Mouse (Mus musculus) splenic B cell, adult 2 months (primary cell): Measurements from ENCODE around the gene Gpatch1.
"Not testable (repeated sequence)": the region's sequence is repeated elsewhere in the genome, so short reads cannot be mapped to it uniquely, and the experiment has no call there.

Experiments
- DNase-seq: peaks from one replicate; pipeline ENCODE4 v3.0.0-alpha.2; 2011; ENCODE audit warnings: low read depth, low spot score
- H3K27me3 ChIP-seq: 2 replicates; pipeline ENCODE4 v1.6.1; 2012; ENCODE audit warnings: mild to moderate bottlenecking, low read length, moderate library complexity, mixed read lengths; ENCODE audit not compliant: control insufficient read depth, poor library complexity, insufficient read depth, severe bottlenecking
- H3K36me3 ChIP-seq: 2 replicates; pipeline ENCODE4 v1.6.1; 2012; ENCODE audit warnings: mild to moderate bottlenecking, low read length, moderate library complexity, mixed read lengths; ENCODE audit not compliant: control insufficient read depth, poor library complexity, insufficient read depth, severe bottlenecking

The Gpatch1 gene

GRCm38 (mm10) chr7:35340196-35340595 lies 22.0 kb upstream of the Gpatch1 start:
- H3K36me3 ChIP-seq, result no peaks in the 10 kb centered on the region
- no peak for DNase-seq
- no peaks in the 10 kb centered on the region for H3K27me3 ChIP-seq

GRCm38 (mm10) chr7:35334527-35335452 lies 16.6 kb upstream of the Gpatch1 start:
- DNase-seq, result peak; percentile 84
- Histone ChIP-seq H3K27me3 (no peaks in the 10 kb centered on the region), H3K36me3 (no peaks in the 10 kb centered on the region)

DNA sequence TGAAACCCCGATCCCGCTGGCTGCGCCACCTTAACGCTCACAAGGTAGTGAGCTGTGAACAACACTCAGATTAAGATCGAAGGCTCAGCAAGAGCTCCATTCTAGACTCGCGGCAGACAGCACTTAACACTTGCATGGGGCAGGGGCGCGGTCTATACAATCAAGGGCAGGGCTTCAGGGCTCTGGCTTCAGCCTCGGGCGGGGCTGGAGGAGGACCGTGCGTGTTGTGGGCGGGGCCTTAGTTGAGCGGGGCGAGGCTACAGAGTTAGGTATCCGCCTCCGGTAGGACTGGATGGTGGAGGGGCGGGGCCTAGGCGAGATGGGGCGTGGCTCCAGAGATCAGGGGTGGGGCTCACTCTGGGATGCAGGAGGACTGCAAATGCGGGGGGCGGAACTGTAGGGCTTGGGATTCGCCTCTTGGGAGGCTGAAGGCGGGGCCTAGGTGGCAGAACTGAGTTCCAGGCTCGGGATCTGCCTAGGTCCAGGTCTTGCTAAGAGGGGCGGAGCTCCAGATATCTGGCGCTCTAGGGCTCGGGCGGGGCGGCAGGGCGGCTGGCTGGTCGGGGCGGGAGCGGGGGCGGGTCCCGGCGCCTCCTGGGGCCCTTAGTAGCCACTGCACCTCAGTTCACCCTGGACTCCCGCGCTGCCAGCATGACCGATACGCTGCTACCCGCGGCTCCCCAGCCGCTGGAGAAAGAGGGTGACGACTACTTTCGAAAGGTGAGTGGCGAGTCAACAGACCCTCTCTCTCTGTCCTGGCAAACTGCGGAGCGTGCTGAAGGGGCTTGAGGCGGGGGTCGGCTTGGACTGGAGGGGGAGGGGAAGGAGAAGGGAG lies 15.7 kb upstream of the Gpatch1 start, which contains the start of gene Rhpn2:
TSS of gene Rhpn2 (plus strand) at position 479 of the 835 bp plus-strand sequence.
- H3K36me3 ChIP-seq, result no peaks in the 10 kb centered on the region
- DNase-seq, result peak; percentile 97
- H3K27me3 ChIP-seq, result no peaks in the 10 kb centered on the region

GRCm38 (mm10) chr7:35333231-35333651 lies 15.0 kb upstream of the Gpatch1 start:
- DNase-seq, result peak; percentile 41
- Histone ChIP-seq H3K36me3 (no peaks in the 10 kb centered on the region), H3K27me3 (no peaks in the 10 kb centered on the region)

DNA sequence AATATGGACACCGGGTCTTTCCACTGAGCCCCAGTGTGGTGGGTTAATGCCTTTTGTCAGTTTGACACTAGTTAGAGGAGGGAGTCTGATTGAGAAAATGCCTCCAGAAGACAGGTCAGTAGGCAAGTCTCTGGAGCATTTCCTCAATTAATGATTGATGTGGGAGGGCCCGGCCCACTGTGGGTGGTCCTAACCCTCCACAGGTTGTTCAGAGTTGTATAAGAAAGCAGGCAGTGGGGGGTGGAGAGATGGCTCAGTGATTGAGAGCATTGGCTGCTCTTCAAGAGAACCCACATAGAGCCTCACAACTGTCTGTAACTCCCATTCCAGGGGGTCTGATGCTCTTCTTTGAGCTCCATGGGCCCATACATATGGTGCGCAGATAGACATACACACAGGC lies 13.3 kb upstream of the Gpatch1 start:
- Histone ChIP-seq H3K27me3 (no peaks in the 10 kb centered on the region), H3K36me3 (no peaks in the 10 kb centered on the region)
- DNase-seq, result no peak

GRCm38 (mm10) chr7:35322732-35323420 lies 4.6 kb upstream of the Gpatch1 start:
- Histone ChIP-seq H3K27me3 (no peaks in the 10 kb centered on the region), H3K36me3 (no peaks in the 10 kb centered on the region)
- no peak for DNase-seq

DNA sequence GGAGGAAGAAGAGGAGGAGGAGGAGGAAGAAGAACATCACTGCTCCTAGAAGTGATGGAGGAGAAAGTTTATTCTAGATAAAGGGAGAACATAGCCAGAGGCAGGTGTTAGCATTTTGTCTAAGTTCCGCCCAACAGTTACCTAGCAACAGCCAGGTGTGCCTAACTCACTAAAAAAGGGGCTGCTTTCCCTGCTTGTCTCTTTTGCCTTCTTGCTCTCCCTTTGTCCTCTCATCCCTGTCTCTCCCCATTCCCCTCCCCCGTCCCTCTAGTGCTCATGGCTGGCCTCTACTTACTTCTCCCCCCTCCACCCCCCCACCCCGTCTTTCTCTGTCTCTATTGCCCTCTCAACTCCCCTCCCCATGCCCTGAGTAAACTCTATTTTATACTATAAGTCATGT lies 3.9 kb upstream of the Gpatch1 start:
- no peaks in the 10 kb centered on the region for H3K27me3 ChIP-seq
- no peaks in the 10 kb centered on the region for H3K36me3 ChIP-seq
- DNase-seq, result no peak

DNA sequence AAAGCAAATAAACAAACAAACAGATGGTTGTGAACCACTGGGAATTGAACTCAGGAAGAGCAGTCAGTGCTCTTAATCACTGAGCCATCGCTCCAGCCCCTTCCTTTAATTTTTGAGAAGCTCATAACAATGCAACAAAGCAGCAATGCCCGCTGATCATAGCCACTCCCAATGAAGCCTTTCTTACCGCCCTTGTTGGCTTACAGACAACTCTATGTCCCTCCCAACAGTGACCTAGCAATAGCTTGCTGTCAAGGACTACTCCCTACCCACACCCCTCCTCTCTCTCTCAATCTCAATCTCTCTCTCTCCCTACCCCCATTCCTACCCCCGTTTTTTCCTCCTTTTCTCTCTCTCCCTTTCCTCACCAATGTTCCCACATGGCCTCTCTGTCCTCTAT lies 1.5 kb upstream of the Gpatch1 start:
- DNase-seq, result no peak
- Histone ChIP-seq H3K36me3 (no peaks in the 10 kb centered on the region), H3K27me3 (no peaks in the 10 kb centered on the region)

DNA sequence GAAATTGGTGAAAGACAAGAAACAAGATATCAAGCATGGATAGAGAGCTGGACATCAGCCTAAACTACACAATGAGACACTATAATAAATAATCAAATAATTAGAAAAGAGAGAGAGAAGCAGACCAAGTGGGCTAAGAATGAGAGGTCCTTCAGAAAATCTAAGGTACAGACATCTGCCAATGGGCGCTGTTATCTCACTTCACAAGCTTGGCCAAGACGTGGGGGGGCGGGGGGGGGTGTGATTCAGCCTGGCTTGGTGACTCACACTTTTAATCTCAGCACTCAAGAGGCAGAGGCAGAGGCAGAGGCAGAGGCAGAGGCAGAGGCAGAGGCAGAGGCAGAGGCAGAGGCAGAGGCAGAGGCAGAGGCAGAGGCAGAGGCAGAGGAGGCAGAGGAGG lies 981 bp upstream of the Gpatch1 start:
- not testable (repeated sequence) for H3K36me3 ChIP-seq, DNase-seq, H3K27me3 ChIP-seq

DNA sequence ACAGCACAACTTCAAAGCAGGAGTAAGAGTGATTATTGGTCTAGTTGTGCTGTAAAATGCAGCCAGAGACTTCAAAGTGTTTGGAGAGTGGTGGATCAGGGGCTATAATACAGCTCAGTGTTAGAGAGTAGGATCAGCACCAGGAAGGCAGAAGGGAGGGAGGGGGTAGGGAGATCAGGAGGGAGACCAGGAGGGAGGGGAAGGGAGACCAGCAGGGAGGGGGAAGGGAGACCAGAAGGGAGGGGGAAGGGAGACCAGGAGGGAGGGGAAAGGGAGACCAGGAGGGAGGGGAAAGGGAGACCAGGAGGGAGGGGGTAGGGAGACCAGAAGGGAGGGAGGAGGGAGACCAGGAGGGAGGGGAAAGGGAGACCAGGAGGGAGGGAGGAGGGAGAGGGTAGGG lies 4.1 kb downstream of the Gpatch1 start:
- no peak for DNase-seq
- Histone ChIP-seq H3K36me3 (no peaks in the 10 kb centered on the region), H3K27me3 (no peaks in the 10 kb centered on the region)

GRCm38 (mm10) chr7:35311214-35311613 lies 7.0 kb downstream of the Gpatch1 start:
- DNase-seq, result no peak
- H3K27me3 ChIP-seq, result no peaks in the 10 kb centered on the region
- no peaks in the 10 kb centered on the region for H3K36me3 ChIP-seq

GRCm38 (mm10) chr7:35300792-35301191 lies 17.4 kb downstream of the Gpatch1 start:
- DNase-seq, result no peak
- H3K36me3 ChIP-seq, result peaks cover 24% of the 10 kb centered on the region; the same call in 1 of the 2 replicates
- no peaks in the 10 kb centered on the region for H3K27me3 ChIP-seq

DNA sequence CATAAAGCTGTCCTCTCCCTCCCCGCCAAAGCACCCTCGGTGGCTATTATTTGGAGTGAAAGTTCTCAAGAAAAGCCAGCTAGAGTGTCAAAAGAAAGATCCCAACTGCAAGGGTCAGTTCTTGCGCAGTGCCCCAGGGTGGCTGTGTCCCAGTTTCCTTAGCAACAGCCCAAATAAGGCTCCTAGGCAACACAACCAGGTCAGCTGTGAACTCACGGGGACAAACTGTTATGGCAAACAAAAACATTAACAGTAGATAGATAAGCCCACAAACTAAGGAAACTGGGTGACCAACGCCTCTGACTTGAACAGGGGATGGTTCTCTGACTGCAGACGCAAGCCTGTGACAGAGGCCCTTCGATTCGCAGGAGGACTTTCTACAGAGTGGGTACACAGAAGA lies 18.6 kb downstream of the Gpatch1 start:
- H3K36me3 ChIP-seq, result peaks cover 29% of the 10 kb centered on the region
- no peak for DNase-seq
- no peaks in the 10 kb centered on the region for H3K27me3 ChIP-seq

- no peak for DNase-seq
- peaks cover 28% of the 10 kb centered on the region for H3K36me3 ChIP-seq
These were observed 20.4 kb downstream of the Gpatch1 start for GRCm38 (mm10) chr7:35297886-35298285.

More at GRCm38 (mm10) chr7:35297886-35298285, 20.4 kb downstream of the Gpatch1 start:
- no peaks in the 10 kb centered on the region for H3K27me3 ChIP-seq
